Comparison of ENCODE assay signal across 8 mouse cellular contexts in genomic region chr13:73626745-73627549, GRCm38 (mm10). TPM values are rescaled to one million over a fixed set of nuclear protein-coding genes. Genes with fewer than 3 reads are reported as not detected.
DNase-seq lines count a peak whose midpoint lies in the region; TF ChIP-seq lines count a peak whose summit lies in the region.

Tert (plus strand) TSS chr13:73626911.

- H3K9me3 ChIP-seq in hindbrain, embryonic 10.5 days: no peaks in the 10 kb centered on the region

- 10% methylated on average over 47 of the region's 47 CpGs for WGBS in hindbrain, embryonic 10.5 days

- DNase-seq in ES-CJ7 (ENCODE audit: low read depth, low spot score): peak; percentile 95
- DNase-seq in fibroblast of lung, adult 2 months (ENCODE audit: low read depth): peak; percentile 20
- peak; percentile 70 for DNase-seq in hindbrain, embryonic 10.5 days (ENCODE audit: low spot score)
- DNase-seq in layer of hippocampus, postnatal 14 days (ENCODE audit: low spot score in 2 of 2): peak; percentile 32 to 40
- peak; percentile 70 for DNase-seq in lung, postnatal 36 days
- DNase-seq in right cerebral cortex, adult 18-20 months: peak; percentile 20
- peak; percentile 41 to 66 for DNase-seq in urinary bladder, postnatal 4 days (ENCODE audit: low spot score in 2 of 2)

- no peak for TF ChIP-seq POLR2A in bone marrow macrophage, adult 2 months (IDR thresholded peaks at IDR 0.05; ENCODE audit: borderline replicate concordance, low read depth, low read length)

- H3K4me3 ChIP-seq in bone marrow macrophage, adult 2 months (ENCODE audit: insufficient read depth, low read length): peak within 1 kb of the TSS; percentile 59
- peak within 1 kb of the TSS; percentile 72 for H3K4me3 ChIP-seq in hindbrain, embryonic 10.5 days

- H3K27ac ChIP-seq in bone marrow macrophage, adult 2 months (ENCODE audit: insufficient read depth, low read depth, low read length): no peak within 1 kb of the TSS
- H3K27ac ChIP-seq in hindbrain, embryonic 10.5 days: peak within 1 kb of the TSS; percentile 87

- H3K36me3 ChIP-seq in hindbrain, embryonic 10.5 days: peaks cover 9% of the 10 kb centered on the region; the same call in 1 of the 2 replicates

- TF ChIP-seq CTCF in bone marrow macrophage, adult 2 months (IDR thresholded peaks at IDR 0.05; ENCODE audit: low read depth, low read length): peak; percentile 52; the same call in 1 of the 2 replicates

- no peaks in the 10 kb centered on the region; the same call in 1 of the 2 replicates for H3K27me3 ChIP-seq in hindbrain, embryonic 10.5 days (ENCODE audit: insufficient read depth, poor library complexity, severe bottlenecking)

- H3K4me1 ChIP-seq in bone marrow macrophage, adult 2 months (ENCODE audit: control insufficient read depth, insufficient read depth, low read length): no peaks in the 10 kb centered on the region
- peaks cover 25% of the 10 kb centered on the region for H3K4me1 ChIP-seq in hindbrain, embryonic 10.5 days (replicated peaks)

RNA-seq across cellular contexts. Expression of gene Tert, which starts in this region (rescaled TPM):
- not detected in 2 replicates for polyA plus RNA-seq in bone marrow macrophage, adult 2 months (2012; ENCODE audit: insufficient read depth, insufficient read length, missing spikeins)
- 5.6 and 7.2 TPM in 2 replicates for polyA plus RNA-seq in hindbrain, embryonic 10.5 days (2016; fragmentation: Nextera tagmentation; extraction: Ambion mirVana)
- 1 to 10 TPM; 2.6 to 4.4 TPM for total RNA-seq in layer of hippocampus, postnatal 14 days (2021)

Comparison
In these comparisons a context has a peak if more than half of its experiments do, and no peak if none do; other contexts are left out.
1. DNase-seq: peak in every context shown above with its lines; median percentile 95 in ES-CJ7; 70 in hindbrain, embryonic 10.5 days; 70 in lung, postnatal 36 days; 54 in urinary bladder, postnatal 4 days; 36 in layer of hippocampus, postnatal 14 days; 20 in fibroblast of lung, adult 2 months; 20 in right cerebral cortex, adult 18-20 months.